Mouse (Mus musculus) gastrocnemius, postnatal 14 days (tissue): ENCODE data around the gene Zfp819. TPM values are rescaled to one million over a fixed set of nuclear protein-coding genes. Genes with fewer than 3 reads are reported as not detected.

Experiments used
- DNase-seq: peaks from one replicate; pipeline ENCODE4 v3.0.0; 2021; ENCODE audit warnings: mixed read lengths
- intact Hi-C: fragments of 180-260 bp; cut with DNase I; formaldehyde crosslinking; loops from one replicate; pipeline ENCODE4 v1.15.1; 2025; ENCODE audit warnings: low total_unique reads
- long read RNA-seq, 2 experiments: library from polyadenylated mRNA; stranded (forward); transcript quantifications; one replicate each; pipeline ENCODE4 v2.0.0; 2021
- total RNA-seq, 2 experiments: library from RNA; stranded (reverse); gene quantifications; 2 replicates each; pipeline ENCODE4 v1.2.3; 2021

Zfp819 gene
- total RNA-seq: not detected
- long read RNA-seq, experiment 1: 0 reads
- long read RNA-seq, experiment 2: 0 reads

GRCm38 (mm10) chr7:43606896-43607742 lies at the start of gene Zfp819:
Gene Zfp819, plus strand, starts transcription at chr7:43607169.
- DNase-seq: peak; percentile 39

GRCm38 (mm10) chr7:43562006-43562633 lies 44.8 kb upstream of the Zfp819 start, which contains the start of gene Zfp658:
Gene Zfp658, plus strand, starts transcription at chr7:43562256.
- DNase-seq: peak; percentile 80
- intact Hi-C loops: no loop called here

More at GRCm38 (mm10) chr7:43606896-43607742, at the start of gene Zfp819:
- intact Hi-C loops: no loop called here

GRCm38 (mm10) chr7:43562651-43563070 lies 44.3 kb upstream of the Zfp819 start:
- no peak for DNase-seq
- intact Hi-C loops: no loop called here

- DNase-seq: no peak
- intact Hi-C loops: no loop called here
Measured at GRCm38 (mm10) chr7:43563300-43563699, 43.7 kb upstream of the Zfp819 start.

- DNase-seq: no peak
- intact Hi-C loops: no loop called here
Measured at GRCm38 (mm10) chr7:43571216-43571615, 35.8 kb upstream of the Zfp819 start.

GRCm38 (mm10) chr7:43579440-43580171 lies 27.4 kb upstream of the Zfp819 start, which contains the start of gene Zfp719:
Gene Zfp719, plus strand, starts transcription at chr7:43579610.
- DNase-seq: peak; percentile 92
- intact Hi-C loops: no loop called here

- no peak for DNase-seq
- intact Hi-C loops: no loop called here
Measured at GRCm38 (mm10) chr7:43580526-43580925, 26.4 kb upstream of the Zfp819 start.

GRCm38 (mm10) chr7:43584790-43585189 lies 22.2 kb upstream of the Zfp819 start:
- no peak for DNase-seq
- intact Hi-C loops: no loop called here

- DNase-seq: no peak
- intact Hi-C loops: no loop called here
Measured at GRCm38 (mm10) chr7:43601884-43602283, 5.1 kb upstream of the Zfp819 start.

- intact Hi-C loops: no loop called here
- no peak for DNase-seq
Measured at GRCm38 (mm10) chr7:43607743-43608287, 846 bp downstream of the Zfp819 start.

GRCm38 (mm10) chr7:43608316-43608824 lies 1.4 kb downstream of the Zfp819 start:
- no peak for DNase-seq
- intact Hi-C loops: no loop called here

GRCm38 (mm10) chr7:43613816-43614551 lies 7.0 kb downstream of the Zfp819 start:
- no peak for DNase-seq
- intact Hi-C loops: no loop called here

GRCm38 (mm10) chr7:43622927-43623326 lies 16.0 kb downstream of the Zfp819 start:
- intact Hi-C loops: no loop called here
- DNase-seq: no peak

- intact Hi-C loops: no loop called here
- DNase-seq: no peak
Measured at GRCm38 (mm10) chr7:43623819-43624218, 16.9 kb downstream of the Zfp819 start.

- intact Hi-C loops: no loop called here
- DNase-seq: no peak
Measured at GRCm38 (mm10) chr7:43625065-43625464, 18.1 kb downstream of the Zfp819 start.

- no peak for DNase-seq
- intact Hi-C loops: no loop called here
Measured at GRCm38 (mm10) chr7:43625794-43626422, 18.9 kb downstream of the Zfp819 start.

GRCm38 (mm10) chr7:43633940-43634339 lies 27.0 kb downstream of the Zfp819 start:
- intact Hi-C loops: no loop called here
- DNase-seq: no peak

- intact Hi-C loops: no loop called here
- no peak for DNase-seq
Measured at GRCm38 (mm10) chr7:43634500-43634899, 27.5 kb downstream of the Zfp819 start, which contains the start of gene Ceacam18. Gene Ceacam18, plus strand, starts transcription at chr7:43634707.
